Mouse (Mus musculus): ENCODE results near the gene Cox4i1.

Cox4i1 gene

GRCm38 (mm10) chr8:120693861-120694493 is 26.0 kb downstream of the Cox4i1 start:
- no peak for DNase-seq (ENCODE audit: low spot score)

DNA sequence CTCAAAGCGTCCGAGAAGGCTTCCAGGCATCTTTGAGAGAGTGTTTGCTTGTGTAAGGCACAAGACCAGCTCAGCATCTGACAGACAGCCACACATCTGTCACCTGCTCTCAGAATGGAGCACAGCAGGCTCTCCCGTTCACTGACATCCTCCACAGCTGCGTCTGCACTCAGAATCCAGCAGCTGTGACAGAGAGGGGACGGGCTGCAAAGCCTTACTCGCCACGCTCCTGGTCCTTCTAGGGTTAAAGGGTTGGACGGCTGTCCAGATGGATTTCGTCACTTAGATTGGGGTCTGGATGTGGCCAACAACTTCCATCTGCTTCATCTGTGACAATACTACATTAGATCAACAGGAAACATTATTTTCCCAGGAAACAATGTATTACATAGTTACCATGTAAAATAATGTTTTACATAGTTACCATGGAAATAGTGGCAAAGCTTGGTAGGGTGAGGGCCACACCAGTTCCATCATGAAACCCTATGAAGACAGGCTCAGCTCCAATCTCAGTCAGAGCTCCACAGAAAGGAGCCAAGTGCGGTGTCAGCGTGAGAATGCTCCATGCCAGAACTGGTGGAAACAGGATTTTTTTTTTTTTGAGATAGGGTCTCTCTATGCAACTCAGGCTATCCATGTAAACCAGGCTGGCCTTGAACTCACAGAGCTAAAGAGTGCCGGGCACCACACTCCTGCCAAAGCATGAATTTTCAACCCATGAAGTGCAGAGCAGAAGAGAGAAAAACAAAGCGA is 28.6 kb downstream of the Cox4i1 start:
- DNase-seq (ENCODE audit: low spot score), result no peak

- no peak for DNase-seq (ENCODE audit: low spot score)
Observed at GRCm38 (mm10) chr8:120697154-120697978, 29.3 kb downstream of the Cox4i1 start.

DNA sequence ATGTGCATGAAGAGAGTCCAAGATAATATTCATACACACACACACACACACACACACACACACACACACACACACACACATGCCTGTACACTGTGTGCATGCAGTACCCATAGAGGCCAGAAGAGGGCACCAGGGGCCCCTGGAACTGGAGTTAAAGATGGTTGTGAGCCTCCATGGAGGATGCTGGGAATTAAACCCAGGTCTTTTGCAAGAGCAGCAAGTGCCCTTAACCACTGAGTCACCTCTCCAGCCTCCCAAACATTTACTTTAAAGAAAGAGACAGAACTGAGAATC is 29.9 kb downstream of the Cox4i1 start:
- no peak for DNase-seq (ENCODE audit: low spot score)

DNA sequence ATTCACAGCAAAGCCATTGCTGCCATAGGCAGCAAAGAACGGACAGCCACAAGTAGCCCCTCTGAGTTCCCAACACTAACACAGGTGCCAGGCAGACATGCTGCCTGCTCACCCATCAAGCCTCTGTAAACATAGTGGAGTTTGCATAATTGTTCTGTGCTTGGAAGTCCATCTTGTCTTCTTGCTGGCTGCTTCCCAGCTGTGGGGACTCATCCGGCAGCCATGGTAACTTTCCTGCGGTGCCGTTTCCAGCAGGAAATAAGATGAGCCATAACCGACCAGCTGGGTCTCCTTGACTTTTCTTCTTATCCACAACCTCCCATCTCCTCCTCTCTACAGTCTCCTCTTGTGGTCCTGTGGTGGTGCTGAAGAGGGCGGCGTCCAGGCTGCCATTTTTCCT is 30.4 kb downstream of the Cox4i1 start:
- DNase-seq (ENCODE audit: low spot score), result no peak

GRCm38 (mm10) chr8:120699079-120699478 is 31.1 kb downstream of the Cox4i1 start:
- DNase-seq (ENCODE audit: low spot score), result no peak

GRCm38 (mm10) chr8:120699565-120699964 is 31.5 kb downstream of the Cox4i1 start:
- DNase-seq (ENCODE audit: low spot score), result no peak

DNA sequence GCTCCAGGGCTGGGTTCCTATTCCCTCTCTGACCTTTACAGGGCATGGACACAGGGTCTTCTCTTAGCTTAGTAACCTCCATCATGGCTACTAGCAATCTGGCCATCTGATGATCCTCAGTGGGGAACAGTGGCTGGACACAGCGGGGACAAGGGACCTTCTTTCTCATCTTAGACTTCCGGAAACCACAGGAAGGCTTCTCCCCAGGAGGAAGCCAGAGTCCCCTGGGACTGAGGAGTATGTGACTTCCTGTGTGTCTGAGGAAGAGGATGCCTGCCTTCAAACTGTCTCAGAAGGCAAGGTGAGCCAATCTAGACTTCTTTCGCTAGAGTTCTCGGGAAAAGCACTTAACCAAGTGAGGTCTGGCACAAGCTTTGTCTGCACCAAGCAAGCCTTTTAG is 32.0 kb downstream of the Cox4i1 start:
- no peak for DNase-seq (ENCODE audit: low spot score)

DNA sequence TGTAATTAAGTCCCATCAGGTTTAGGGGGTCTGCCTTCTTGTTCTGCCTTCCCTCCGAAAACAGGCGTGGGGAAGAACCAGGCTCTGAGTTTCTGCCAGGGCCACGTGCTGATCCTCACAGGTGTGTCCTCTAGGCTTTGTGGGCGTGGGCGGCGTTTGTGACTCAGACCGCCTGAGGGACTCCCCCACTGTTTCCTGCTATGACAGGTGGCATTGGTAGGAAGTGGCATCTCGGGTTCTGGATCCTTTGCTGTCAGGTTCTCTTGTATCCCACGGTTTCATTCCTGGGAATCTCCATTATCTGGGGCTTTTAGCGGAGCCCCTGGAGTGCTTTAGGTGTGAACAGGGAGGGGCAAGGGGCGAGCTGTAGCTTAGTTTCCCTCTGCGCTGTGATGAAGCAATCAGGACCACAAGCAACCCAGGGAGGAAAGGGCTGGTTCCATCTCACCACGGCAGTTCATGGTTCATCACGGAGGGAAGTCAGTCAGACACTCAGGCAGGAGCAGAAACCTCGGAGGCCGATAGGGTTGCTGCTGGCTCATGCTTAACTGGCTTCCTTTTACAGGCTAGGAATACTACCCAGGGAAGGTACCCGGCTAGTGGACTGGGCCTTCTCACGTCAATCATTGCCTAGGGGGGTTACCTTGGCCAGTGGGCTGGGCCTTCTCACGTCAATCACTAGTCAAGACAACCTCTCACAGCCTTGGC is 33.9 kb downstream of the Cox4i1 start:
- DNase-seq (ENCODE audit: low spot score), result no peak

- DNase-seq (ENCODE audit: low spot score), result no peak
Observed at GRCm38 (mm10) chr8:120704203-120704602, 36.2 kb downstream of the Cox4i1 start.

GRCm38 (mm10) chr8:120705163-120705562 is 37.1 kb downstream of the Cox4i1 start:
- no peak for DNase-seq (ENCODE audit: low spot score)

DNA sequence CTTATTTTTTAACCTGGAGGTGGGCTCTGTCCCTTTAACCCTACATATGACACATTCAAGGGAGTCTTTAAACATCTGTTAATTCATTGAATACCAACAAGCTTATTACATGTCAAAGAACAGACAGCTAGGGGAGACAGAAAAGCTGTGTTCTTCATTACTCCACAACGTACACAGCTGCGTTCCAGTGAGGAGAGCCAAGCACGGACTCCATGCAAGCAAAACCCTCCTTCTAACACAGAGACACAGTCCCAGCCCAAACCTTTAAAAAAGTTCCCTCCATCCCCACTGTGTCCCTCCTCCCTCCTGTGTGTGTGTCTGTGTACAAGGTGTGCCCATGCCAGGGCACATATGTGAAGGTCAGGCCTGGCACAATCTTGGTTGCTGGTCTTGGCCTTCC is 38.2 kb downstream of the Cox4i1 start:
- DNase-seq (ENCODE audit: low spot score), result no peak

GRCm38 (mm10) chr8:120709176-120709575 is 41.2 kb downstream of the Cox4i1 start:
- no peak for DNase-seq (ENCODE audit: low spot score)

GRCm38 (mm10) chr8:120715200-120715599 is 47.2 kb downstream of the Cox4i1 start:
- no peak for DNase-seq (ENCODE audit: low spot score)

DNA sequence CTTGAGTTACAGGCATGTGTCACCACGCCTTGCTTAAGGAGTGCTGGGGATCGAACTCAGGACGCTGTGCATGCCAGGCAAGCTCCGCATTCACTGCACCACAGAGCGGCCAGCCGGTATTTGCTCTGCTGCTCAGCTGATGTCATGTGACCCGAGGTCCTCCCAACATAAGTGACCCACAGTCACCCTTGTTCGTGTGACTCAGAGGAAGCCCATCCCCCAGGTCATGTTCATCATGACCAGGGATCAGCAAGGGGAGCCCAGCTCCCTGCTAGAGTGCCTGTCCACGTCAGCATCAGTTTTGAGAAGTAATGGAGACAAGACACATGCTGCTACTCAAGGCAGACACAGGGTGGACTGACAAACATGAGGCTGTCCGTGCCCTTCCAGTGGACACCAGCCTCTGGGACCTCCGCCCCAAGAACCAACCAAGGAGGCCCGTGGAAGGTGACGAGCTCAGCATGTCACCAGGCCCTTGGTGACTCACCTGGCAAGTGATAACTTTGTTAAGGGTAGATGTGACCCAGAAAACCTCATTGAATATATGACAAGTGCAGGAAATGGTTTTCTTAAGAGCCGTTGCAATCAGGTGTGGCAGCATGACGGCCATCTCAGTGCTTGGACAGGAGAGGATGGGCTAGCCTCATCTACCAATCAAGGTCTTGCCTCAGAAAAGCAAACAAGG is 48.1 kb downstream of the Cox4i1 start:
- DNase-seq (ENCODE audit: low spot score), result no peak

- no peak for DNase-seq (ENCODE audit: low spot score)
Observed at GRCm38 (mm10) chr8:120719586-120720236, 51.7 kb downstream of the Cox4i1 start.

GRCm38 (mm10) chr8:120723025-120723424 is 55.0 kb downstream of the Cox4i1 start:
- DNase-seq (ENCODE audit: low spot score), result no peak
